Mouse (Mus musculus) stomach, postnatal 0 days (tissue): ENCODE results near the gene Evi2b. TPM values are rescaled to one million over a fixed set of nuclear protein-coding genes. Genes with fewer than 3 reads are reported as not detected.

Source experiments
- ATAC-seq: fragments of 200-750 bp; cut with Nextera tagmentation; 2 replicates; pipeline ENCODE4 v1.8.0; 2017; ENCODE audit not compliant: low FRiP score, low TSS enrichment
- DNase-seq: peaks from one replicate; pipeline ENCODE4 v3.0.0-alpha.2; 2016; ENCODE audit warnings: low spot score
- H3K27ac ChIP-seq: fragments of 300-500 bp; sonication (generic); replicated peaks from 2 replicates; pipeline ENCODE4 v1.5.1; 2014; ENCODE audit warnings: mild to moderate bottlenecking, control low read depth
- H3K27me3 ChIP-seq: fragments of 300-500 bp; sonication (generic); 2 replicates; pipeline ENCODE4 v1.6.1; 2014; ENCODE audit warnings: low read length; ENCODE audit not compliant: control insufficient read depth, insufficient read depth
- H3K36me3 ChIP-seq: fragments of 300-500 bp; sonication (generic); 2 replicates; pipeline ENCODE4 v1.6.1; 2014; ENCODE audit warnings: low read length, mixed read lengths; ENCODE audit not compliant: control insufficient read depth, insufficient read depth
- H3K4me1 ChIP-seq: fragments of 300-500 bp; sonication (generic); replicated peaks from 2 replicates; pipeline ENCODE4 v1.6.1; 2014; ENCODE audit warnings: antibody characterized with exemption; ENCODE audit not compliant: control insufficient read depth, insufficient read depth
- H3K4me2 ChIP-seq: fragments of 300-500 bp; sonication (generic); replicated peaks from 2 replicates; pipeline ENCODE4 v1.6.1; 2014; ENCODE audit warnings: low read depth, mild to moderate bottlenecking, control low read depth, moderate library complexity
- H3K4me3 ChIP-seq: fragments of 300-500 bp; sonication (generic); 2 replicates; pipeline ENCODE4 v1.5.1; 2014; ENCODE audit warnings: low read depth, low read length, control low read depth
- H3K9ac ChIP-seq: fragments of 300-500 bp; sonication (generic); 2 replicates; pipeline ENCODE4 v1.6.1; 2014; ENCODE audit warnings: mild to moderate bottlenecking, low read length, control low read depth, mixed read lengths
- H3K9me3 ChIP-seq: fragments of 300-500 bp; sonication (generic); 2 replicates; pipeline ENCODE4 v1.6.1; 2016; ENCODE audit warnings: low read length; ENCODE audit not compliant: control insufficient read depth
- CTCF ChIP-seq: IDR thresholded peaks from 2 replicates; pipeline ENCODE4 v1.5.1; 2016; ENCODE audit warnings: antibody characterized with exemption, low read depth, mild to moderate bottlenecking, moderate library complexity
- EP300 ChIP-seq: optimal IDR thresholded peaks from 2 replicates; pipeline ENCODE3; 2016; ENCODE audit warnings: antibody characterized with exemption
- WGBS: fragments of 180-500 bp; shearing (Covaris S2); extraction: QIAGEN DNeasy Blood & Tissue Kit; methylation state at CpG from one replicate; pipeline ENCODE4 v1.1.7; 2014; 5-methylcytosine and 5-hydroxymethylcytosine counted together
- polyA plus RNA-seq: library from polyadenylated mRNA; unstranded; fragments of >200 nt; fragmentation: Nextera tagmentation; extraction: Ambion mirVana; gene quantifications from 2 replicates; pipeline ENCODE4 v1.2.1, GENCODE M21; 2015

The Evi2b gene
- polyA plus RNA-seq, 1 experiment from 2014 or later = 0.53 TPM

- no peaks in the 10 kb centered on the region for H3K27me3 ChIP-seq
- no peak for TF ChIP-seq CTCF
- no peak for TF ChIP-seq EP300
- no peaks in the 10 kb centered on the region for H3K4me1 ChIP-seq
- DNase-seq (no peak), ATAC-seq (no peak)
- no peak overlapping the region for H3K27ac ChIP-seq
- no peak overlapping the region for H3K4me3 ChIP-seq
- no peaks in the 10 kb centered on the region for H3K9me3 ChIP-seq
- WGBS = 66% methylated on average over 1 of the region's 1 CpGs
- H3K4me2 ChIP-seq = no peak overlapping the region
- no peak overlapping the region for H3K9ac ChIP-seq
- H3K36me3 ChIP-seq = no peaks in the 10 kb centered on the region
Measured at GRCm38 (mm10) chr11:79519878-79520291, 3.7 kb downstream of the Evi2b start.

DNA sequence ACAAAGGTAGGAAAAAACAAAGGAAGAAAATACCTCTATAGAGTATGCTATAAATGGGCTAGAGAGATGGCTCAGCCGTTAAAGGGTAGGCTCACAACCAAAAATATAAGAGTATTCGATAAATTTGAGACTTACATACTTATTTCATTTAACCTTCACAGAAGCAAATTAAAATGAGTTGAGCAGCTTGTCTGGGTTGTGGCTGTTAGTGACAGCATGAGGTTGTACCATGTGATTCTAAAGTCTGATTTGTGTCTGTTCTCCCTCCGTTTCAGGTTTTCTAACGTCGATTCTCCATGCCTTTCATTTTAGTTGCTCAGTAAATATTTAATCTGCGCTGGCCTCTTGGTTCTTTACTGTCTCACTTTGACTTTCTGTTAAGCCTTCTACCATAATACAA is 4.3 kb downstream of the Evi2b start:
- Histone ChIP-seq H3K9me3 (no peaks in the 10 kb centered on the region), H3K27me3 (no peaks in the 10 kb centered on the region), H3K27ac (no peak overlapping the region), H3K36me3 (no peaks in the 10 kb centered on the region), H3K4me1 (no peaks in the 10 kb centered on the region), H3K4me2 (no peak overlapping the region), H3K4me3 (no peak overlapping the region), H3K9ac (no peak overlapping the region)
- TF ChIP-seq EP300 (no peak), CTCF (no peak)
- whole genome bisulfite sequencing = 56% methylated on average over 6 of the region's 6 CpGs
- DNase-seq (no peak), ATAC-seq (no peak)

DNA sequence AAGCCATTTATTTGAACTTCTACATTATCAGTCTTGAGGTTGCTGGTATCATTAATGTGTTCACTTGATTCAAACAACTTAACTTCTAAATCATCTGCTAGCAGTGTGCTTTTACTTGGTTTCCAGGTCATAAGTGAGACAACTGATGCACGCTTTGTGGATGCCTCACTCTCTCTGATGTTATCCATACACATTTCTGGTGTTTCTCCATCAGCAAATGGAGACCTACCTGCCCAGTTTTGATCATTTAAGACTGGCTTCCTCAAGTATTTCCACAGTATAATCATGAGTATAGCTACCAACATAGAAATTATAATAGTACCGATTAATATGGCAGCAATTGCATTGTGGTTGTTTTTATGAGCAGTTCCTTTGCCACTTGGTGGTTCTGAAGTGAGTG is 7.8 kb downstream of the Evi2b start:
- Histone ChIP-seq H3K27me3 (no peaks in the 10 kb centered on the region), H3K9me3 (no peaks in the 10 kb centered on the region), H3K27ac (no peak overlapping the region), H3K4me1 (no peaks in the 10 kb centered on the region), H3K9ac (no peak overlapping the region), H3K4me2 (no peak overlapping the region), H3K36me3 (no peaks in the 10 kb centered on the region), H3K4me3 (no peak overlapping the region)
- WGBS = 96% methylated on average over 2 of the region's 2 CpGs
- no peak for ATAC-seq
- DNase-seq = no peak
- TF ChIP-seq CTCF (no peak), EP300 (no peak)

DNA sequence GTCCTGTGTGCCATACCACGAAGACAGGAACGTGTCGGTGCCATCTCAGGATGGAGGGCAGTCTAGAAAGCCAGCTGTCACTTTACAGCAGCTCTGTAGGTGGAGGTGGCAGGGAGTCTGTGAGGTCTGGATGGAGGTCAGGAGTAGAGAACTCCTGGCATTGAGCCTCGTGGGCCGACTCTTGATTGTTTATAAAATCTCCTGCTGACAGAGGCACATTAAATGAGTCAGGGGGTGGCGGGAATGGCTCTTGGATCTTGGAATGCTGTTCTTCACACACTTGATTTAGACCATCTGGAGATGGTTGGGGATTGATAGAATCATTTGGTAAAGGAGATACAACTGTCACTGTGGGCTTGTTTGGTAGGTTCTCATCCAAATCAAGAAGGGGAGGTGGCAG is 8.2 kb downstream of the Evi2b start:
- Histone ChIP-seq H3K4me1 (no peaks in the 10 kb centered on the region), H3K27ac (no peak overlapping the region), H3K36me3 (no peaks in the 10 kb centered on the region), H3K27me3 (no peaks in the 10 kb centered on the region), H3K9me3 (no peaks in the 10 kb centered on the region), H3K4me3 (no peak overlapping the region), H3K9ac (no peak overlapping the region), H3K4me2 (no peak overlapping the region)
- 57% methylated on average over 6 of the region's 6 CpGs for WGBS
- ATAC-seq (no peak), DNase-seq (no peak)
- no peak for TF ChIP-seq EP300
- no peak for TF ChIP-seq CTCF

GRCm38 (mm10) chr11:79511970-79512369 is 11.6 kb downstream of the Evi2b start:
- no peak overlapping the region for H3K27ac ChIP-seq
- no peaks in the 10 kb centered on the region for H3K9me3 ChIP-seq
- H3K36me3 ChIP-seq = no peaks in the 10 kb centered on the region
- no peak overlapping the region for H3K4me3 ChIP-seq
- 85% methylated on average over 3 of the region's 3 CpGs for WGBS
- no peak overlapping the region for H3K4me2 ChIP-seq
- H3K27me3 ChIP-seq = no peaks in the 10 kb centered on the region
- DNase-seq = no peak
- TF ChIP-seq EP300 (no peak), CTCF (no peak)
- ATAC-seq = no peak
- no peak overlapping the region for H3K9ac ChIP-seq
- no peaks in the 10 kb centered on the region for H3K4me1 ChIP-seq

- Histone ChIP-seq H3K4me1 (no peaks in the 10 kb centered on the region), H3K27me3 (no peaks in the 10 kb centered on the region), H3K9ac (no peak overlapping the region), H3K4me2 (no peak overlapping the region), H3K9me3 (no peaks in the 10 kb centered on the region), H3K36me3 (no peaks in the 10 kb centered on the region), H3K27ac (no peak overlapping the region), H3K4me3 (no peak overlapping the region)
- no peak for TF ChIP-seq EP300
- no peak for TF ChIP-seq CTCF
- no peak for ATAC-seq
- no peak for DNase-seq
- WGBS = 84% methylated on average over 7 of the region's 7 CpGs
Measured at GRCm38 (mm10) chr11:79504506-79504905, 19.1 kb downstream of the Evi2b start.
